Mouse (Mus musculus): ENCODE measurements around the gene Tmem132c. TPM values are rescaled to one million over a fixed set of nuclear protein-coding genes. Genes with fewer than 3 reads are reported as not detected.

Gene Tmem132c
- polyA plus RNA-seq, 1 experiment from 2014 or later, result 1.5 TPM

- H3K9me3 ChIP-seq (replicated peaks), result no peaks in the 10 kb centered on the region
- peak; percentile 84 for ATAC-seq (replicated peaks; ENCODE audit: low FRiP score)
- H3K36me3 ChIP-seq, result no peaks in the 10 kb centered on the region
- H3K4me2 ChIP-seq, result peak overlapping the region; percentile 90
- H3K9ac ChIP-seq, result peak overlapping the region; percentile 47
- no peak overlapping the region for H3K27ac ChIP-seq
- under 1% methylated on average over 70 of the region's 73 CpGs for WGBS
- H3K4me3 ChIP-seq (replicated peaks), result peak overlapping the region; percentile 62
- H3K4me1 ChIP-seq, result peaks cover 29% of the 10 kb centered on the region
- peaks cover 73% of the 10 kb centered on the region for H3K27me3 ChIP-seq
These were observed 536 bp downstream of the Tmem132c start for GRCm38 (mm10) chr5:127241925-127242762.

- no peak overlapping the region for H3K9ac ChIP-seq
- peak overlapping the region; percentile 90 for H3K4me2 ChIP-seq
- no peak overlapping the region for H3K27ac ChIP-seq
- ATAC-seq (replicated peaks; ENCODE audit: low FRiP score), result no peak
- peaks cover 29% of the 10 kb centered on the region for H3K4me1 ChIP-seq
- peaks cover 73% of the 10 kb centered on the region for H3K27me3 ChIP-seq
- no peaks in the 10 kb centered on the region for H3K36me3 ChIP-seq
- peak overlapping the region; percentile 62 for H3K4me3 ChIP-seq (replicated peaks)
- 2% methylated on average over 13 of the region's 13 CpGs for WGBS
- no peaks in the 10 kb centered on the region for H3K9me3 ChIP-seq (replicated peaks)
These were observed 1.2 kb downstream of the Tmem132c start for GRCm38 (mm10) chr5:127242763-127243160.

- H3K4me1 ChIP-seq, result peaks cover 29% of the 10 kb centered on the region
- H3K9me3 ChIP-seq (replicated peaks), result no peaks in the 10 kb centered on the region
- peak overlapping the region; percentile 90 for H3K4me2 ChIP-seq
- H3K4me3 ChIP-seq (replicated peaks), result peak overlapping the region; percentile 62
- no peak overlapping the region for H3K27ac ChIP-seq
- ATAC-seq (replicated peaks; ENCODE audit: low FRiP score), result no peak
- no peaks in the 10 kb centered on the region for H3K36me3 ChIP-seq
- H3K9ac ChIP-seq, result peak overlapping the region; percentile 16; the same call in 1 of the 2 replicates
- peaks cover 72% of the 10 kb centered on the region for H3K27me3 ChIP-seq
- 0% methylated on average over 16 of the region's 16 CpGs for WGBS
These were observed 1.6 kb downstream of the Tmem132c start for GRCm38 (mm10) chr5:127243209-127243608.

GRCm38 (mm10) chr5:127243611-127244010, 2.0 kb downstream of the Tmem132c start:
- H3K4me2 ChIP-seq, result peak overlapping the region; percentile 90
- peaks cover 68% of the 10 kb centered on the region for H3K27me3 ChIP-seq
- peaks cover 29% of the 10 kb centered on the region for H3K4me1 ChIP-seq
- peak overlapping the region; percentile 62 for H3K4me3 ChIP-seq (replicated peaks)
- 7% methylated on average over 13 of the region's 13 CpGs for WGBS
- H3K27ac ChIP-seq, result no peak overlapping the region
- peak overlapping the region; percentile 16; the same call in 1 of the 2 replicates for H3K9ac ChIP-seq
- H3K36me3 ChIP-seq, result no peaks in the 10 kb centered on the region
- no peaks in the 10 kb centered on the region for H3K9me3 ChIP-seq (replicated peaks)
- no peak for ATAC-seq (replicated peaks; ENCODE audit: low FRiP score)

GRCm38 (mm10) chr5:127253263-127253662, 11.7 kb downstream of the Tmem132c start:
- no peak for ATAC-seq (replicated peaks; ENCODE audit: low FRiP score)
- H3K4me3 ChIP-seq (replicated peaks), result no peak overlapping the region
- WGBS, result 62% methylated on average over 2 of the region's 2 CpGs

GRCm38 (mm10) chr5:127256947-127257610, 15.5 kb downstream of the Tmem132c start:
- no peak for ATAC-seq (replicated peaks; ENCODE audit: low FRiP score)
- Histone ChIP-seq H3K4me1 (no peaks in the 10 kb centered on the region), H3K4me3 (replicated peaks) (no peak overlapping the region), H3K36me3 (no peaks in the 10 kb centered on the region), H3K27ac (no peak overlapping the region), H3K4me2 (no peak overlapping the region), H3K9ac (no peak overlapping the region), H3K27me3 (no peaks in the 10 kb centered on the region), H3K9me3 (replicated peaks) (peaks cover 2% of the 10 kb centered on the region; the same call in 1 of the 2 replicates)
- WGBS, result 67% methylated on average over 11 of the region's 11 CpGs

More at GRCm38 (mm10) chr5:127253263-127253662, 11.7 kb downstream of the Tmem132c start:
- no peak overlapping the region for H3K27ac ChIP-seq
- H3K4me1 ChIP-seq, result no peaks in the 10 kb centered on the region
- H3K9ac ChIP-seq, result no peak overlapping the region
- H3K4me2 ChIP-seq, result no peak overlapping the region
- H3K27me3 ChIP-seq, result no peaks in the 10 kb centered on the region
- H3K36me3 ChIP-seq, result no peaks in the 10 kb centered on the region
- H3K9me3 ChIP-seq (replicated peaks), result peaks cover 2% of the 10 kb centered on the region; the same call in 1 of the 2 replicates

GRCm38 (mm10) chr5:127262136-127262535, 20.5 kb downstream of the Tmem132c start:
- Histone ChIP-seq H3K4me1 (no peaks in the 10 kb centered on the region), H3K27me3 (no peaks in the 10 kb centered on the region), H3K27ac (no peak overlapping the region), H3K9ac (no peak overlapping the region), H3K4me2 (no peak overlapping the region), H3K4me3 (replicated peaks) (no peak overlapping the region), H3K9me3 (replicated peaks) (no peaks in the 10 kb centered on the region), H3K36me3 (no peaks in the 10 kb centered on the region)
- no peak for ATAC-seq (replicated peaks; ENCODE audit: low FRiP score)
- 86% methylated on average over 5 of the region's 5 CpGs for WGBS

GRCm38 (mm10) chr5:127271145-127271544, 29.5 kb downstream of the Tmem132c start:
- Histone ChIP-seq H3K9me3 (replicated peaks) (no peaks in the 10 kb centered on the region), H3K4me2 (no peak overlapping the region), H3K27ac (no peak overlapping the region), H3K9ac (no peak overlapping the region), H3K4me1 (no peaks in the 10 kb centered on the region), H3K36me3 (no peaks in the 10 kb centered on the region), H3K27me3 (no peaks in the 10 kb centered on the region), H3K4me3 (replicated peaks) (no peak overlapping the region)
- 55% methylated on average over 3 of the region's 3 CpGs for WGBS
- ATAC-seq (replicated peaks; ENCODE audit: low FRiP score), result no peak

GRCm38 (mm10) chr5:127279462-127279861, 37.9 kb downstream of the Tmem132c start:
- no peaks in the 10 kb centered on the region for H3K27me3 ChIP-seq
- no peaks in the 10 kb centered on the region for H3K4me1 ChIP-seq
- no peak overlapping the region for H3K27ac ChIP-seq
- H3K9ac ChIP-seq, result no peak overlapping the region
- H3K36me3 ChIP-seq, result no peaks in the 10 kb centered on the region
- H3K4me2 ChIP-seq, result no peak overlapping the region
- no peak overlapping the region for H3K4me3 ChIP-seq (replicated peaks)
- no peaks in the 10 kb centered on the region for H3K9me3 ChIP-seq (replicated peaks)
- no peak for ATAC-seq (replicated peaks; ENCODE audit: low FRiP score)
- 81% methylated on average over 9 of the region's 9 CpGs for WGBS

- Histone ChIP-seq H3K27ac (no peak overlapping the region), H3K27me3 (no peaks in the 10 kb centered on the region), H3K4me3 (replicated peaks) (no peak overlapping the region), H3K4me2 (no peak overlapping the region), H3K9me3 (replicated peaks) (no peaks in the 10 kb centered on the region), H3K9ac (no peak overlapping the region), H3K36me3 (no peaks in the 10 kb centered on the region), H3K4me1 (no peaks in the 10 kb centered on the region)
- WGBS, result 59% methylated on average over 4 of the region's 4 CpGs
- ATAC-seq (replicated peaks; ENCODE audit: low FRiP score), result no peak
These were observed 39.6 kb downstream of the Tmem132c start for GRCm38 (mm10) chr5:127281186-127281585.

GRCm38 (mm10) chr5:127282539-127283123, 41.0 kb downstream of the Tmem132c start:
- H3K27me3 ChIP-seq, result no peaks in the 10 kb centered on the region
- H3K4me3 ChIP-seq (replicated peaks), result no peak overlapping the region
- 22% methylated on average over 6 of the region's 6 CpGs for WGBS
- no peak for ATAC-seq (replicated peaks; ENCODE audit: low FRiP score)
- no peak overlapping the region for H3K9ac ChIP-seq
- H3K9me3 ChIP-seq (replicated peaks), result no peaks in the 10 kb centered on the region
- H3K27ac ChIP-seq, result no peak overlapping the region
- no peaks in the 10 kb centered on the region for H3K4me1 ChIP-seq
- H3K36me3 ChIP-seq, result no peaks in the 10 kb centered on the region
- no peak overlapping the region for H3K4me2 ChIP-seq

GRCm38 (mm10) chr5:127286886-127287285, 45.3 kb downstream of the Tmem132c start:
- WGBS, result 61% methylated on average over 5 of the region's 5 CpGs
- Histone ChIP-seq H3K9ac (no peak overlapping the region), H3K4me3 (replicated peaks) (no peak overlapping the region), H3K27me3 (no peaks in the 10 kb centered on the region), H3K36me3 (no peaks in the 10 kb centered on the region), H3K9me3 (replicated peaks) (no peaks in the 10 kb centered on the region), H3K27ac (no peak overlapping the region), H3K4me1 (peaks cover 10% of the 10 kb centered on the region), H3K4me2 (no peak overlapping the region)
- no peak for ATAC-seq (replicated peaks; ENCODE audit: low FRiP score)
